ENCODE assay signal across 8 mouse cellular contexts in genomic region chr4:134401181-134401661, GRCm38 (mm10). TPM values are rescaled to one million over a fixed set of nuclear protein-coding genes. Genes with fewer than 3 reads are reported as not detected.
A peak's percentile ranks its signal among the peaks of the same experiment; 100 is the strongest.
DNase-seq lines count a peak whose midpoint lies in the region; ATAC-seq lines count a peak whose summit lies in the region.

No protein-coding gene starts in this region.

- H3K4me2 ChIP-seq in intestine, embryonic 16.5 days (ENCODE audit: low read depth, low read length) = peak overlapping the region; percentile 76

- H3K9me3 ChIP-seq in intestine, embryonic 16.5 days (ENCODE audit: control insufficient read depth, low read length) = no peaks in the 10 kb centered on the region

- DNase-seq in ZHBTc4 (ENCODE audit: low read depth, low spot score) = peak; percentile 83
- peak; percentile 73 for DNase-seq in embryo, embryonic 9.5 days (ENCODE audit: extremely low spot score)
- peak; percentile 23 to 54 for DNase-seq in gastrocnemius, postnatal 36 days
- peak; percentile 35 for DNase-seq in left cerebral cortex, postnatal 4 days
- peak; percentile 65 for DNase-seq in right cerebral cortex, postnatal 4 days
- DNase-seq in cerebellum, adult 11 months = no peak

- H3K4me1 ChIP-seq in intestine, embryonic 16.5 days (ENCODE audit: control insufficient read depth, insufficient read depth, low read length) = peaks cover 25% of the 10 kb centered on the region

- H3K4me3 ChIP-seq in intestine, embryonic 16.5 days (ENCODE audit: low read length) = peak overlapping the region; percentile 45

- intact Hi-C loops in gastrocnemius, postnatal 36 days (cut with DNase I) = no loop called here
- intact Hi-C loops in left cerebral cortex, postnatal 4 days (cut with DNase I) = no loop called here

- no peaks in the 10 kb centered on the region for H3K36me3 ChIP-seq in intestine, embryonic 16.5 days (ENCODE audit: control insufficient read depth, insufficient read depth, low read length)

- peak overlapping the region; percentile 82 for H3K27ac ChIP-seq in intestine, embryonic 16.5 days (ENCODE audit: low read length)

- WGBS in intestine, embryonic 16.5 days = 3% methylated on average over 19 of the region's 19 CpGs

- peak; percentile 62 for ATAC-seq in intestine, embryonic 16.5 days
- ATAC-seq in megakaryocyte progenitor cell, adult 5-6 weeks (replicated peaks; ENCODE audit: poor library complexity) = peak; percentile 71

- H3K27me3 ChIP-seq in intestine, embryonic 16.5 days (replicated peaks; ENCODE audit: control insufficient read depth, insufficient read depth, low read length) = no peaks in the 10 kb centered on the region

- peak overlapping the region; percentile 65 for H3K9ac ChIP-seq in intestine, embryonic 16.5 days (ENCODE audit: low read depth, low read length)

RNA-seq across cellular contexts. Expression of gene Pafah2, which starts 5.1 kb away (rescaled TPM):
- total RNA-seq in gastrocnemius, postnatal 36 days (2021) = 1 to 10 TPM; 1.8 to 4.0 TPM
- 61.6 and 69.2 TPM in 2 replicates for polyA plus RNA-seq in intestine, embryonic 16.5 days (2015; fragmentation: Nextera tagmentation; extraction: Ambion mirVana)
- 10 to 100 TPM; 12.7 to 14.1 TPM for total RNA-seq in left cerebral cortex, postnatal 4 days (2021)
- 14.0 and 21.2 TPM in 2 replicates for total RNA-seq in megakaryocyte progenitor cell, adult 5-6 weeks (2015)
- total RNA-seq in megakaryocyte progenitor cell, adult 5-6 weeks (2017) = 14.5 and 16.2 TPM in 2 replicates

RNA-seq across cellular contexts. Expression of gene Extl1, which starts 17.6 kb away (rescaled TPM):
- 10 to 100 TPM; 25.9 to 29.9 TPM for total RNA-seq in gastrocnemius, postnatal 36 days (2021)
- 1.6 and 1.7 TPM in 2 replicates for polyA plus RNA-seq in intestine, embryonic 16.5 days (2015; fragmentation: Nextera tagmentation; extraction: Ambion mirVana)
- total RNA-seq in left cerebral cortex, postnatal 4 days (2021) = 1 to 10 TPM; 3.9 to 4.1 TPM
- total RNA-seq in megakaryocyte progenitor cell, adult 5-6 weeks (2015) = not detected in 2 replicates
- not detected in 2 replicates for total RNA-seq in megakaryocyte progenitor cell, adult 5-6 weeks (2017)

RNA-seq across cellular contexts. Expression of gene Slc30a2, which starts 58.2 kb away (rescaled TPM):
- total RNA-seq in gastrocnemius, postnatal 36 days (2021) = 10 to 100 TPM in 1 of 2 experiments, 1 to 10 TPM in 1; 3.8 to 22.3 TPM
- 7.4 and 10.6 TPM in 2 replicates for polyA plus RNA-seq in intestine, embryonic 16.5 days (2015; fragmentation: Nextera tagmentation; extraction: Ambion mirVana)
- total RNA-seq in left cerebral cortex, postnatal 4 days (2021) = not detected
- total RNA-seq in megakaryocyte progenitor cell, adult 5-6 weeks (2015) = 0.07 and 0.15 TPM in 2 replicates
- total RNA-seq in megakaryocyte progenitor cell, adult 5-6 weeks (2017) = not detected in 2 replicates

Comparison
In these comparisons a context has a peak if more than half of its experiments do, and no peak if none do; other contexts are left out.
1. RNA of gene Extl1, which starts 17.6 kb away (total RNA-seq): 25.9 to 29.9 TPM in gastrocnemius, postnatal 36 days; 3.9 to 4.1 TPM in left cerebral cortex, postnatal 4 days and not detected in megakaryocyte progenitor cell, adult 5-6 weeks; every median in the first group is over 4 times any median in the second.
2. RNA of gene Slc30a2, which starts 58.2 kb away (total RNA-seq): 3.8 to 22.3 TPM in gastrocnemius, postnatal 36 days; not detected in left cerebral cortex, postnatal 4 days and 0.07 to 0.15 TPM in megakaryocyte progenitor cell, adult 5-6 weeks; every median in the first group is over 4 times any median in the second.